Mouse (Mus musculus) megakaryocyte, embryonic 14.5 days (primary cell): ENCODE data around the gene Nr1h3. TPM values are rescaled to one million over a fixed set of nuclear protein-coding genes. Genes with fewer than 3 reads are reported as not detected.

ENCODE experiments used
- H3K27me3 ChIP-seq: replicated peaks from 2 replicates; pipeline ENCODE3; 2012; ENCODE audit warnings: inconsistent platforms
- H3K36me3 ChIP-seq: replicated peaks from 2 replicates; pipeline ENCODE3; 2012; ENCODE audit warnings: low read length, inconsistent platforms, mixed read lengths
- H3K4me1 ChIP-seq: 2 replicates; pipeline ENCODE4 v1.6.1; 2012; ENCODE audit warnings: inconsistent platforms
- H3K4me3 ChIP-seq: replicated peaks from 2 replicates; pipeline ENCODE3; 2012; ENCODE audit warnings: moderate library complexity, mild to moderate bottlenecking, inconsistent platforms
- H3K9me3 ChIP-seq: 2 replicates; pipeline ENCODE4 v1.6.1; 2012; ENCODE audit warnings: inconsistent platforms
- FLI1 ChIP-seq: IDR thresholded peaks from 2 replicates; pipeline ENCODE4 v1.6.1; 2012; ENCODE audit warnings: low read length, inconsistent platforms, mixed read lengths
- GATA1 ChIP-seq: IDR thresholded peaks from 3 replicates; pipeline ENCODE4 v1.6.1; 2012; ENCODE audit warnings: mixed read lengths, low read length, inconsistent platforms, borderline replicate concordance
- polyA plus RNA-seq: library from polyadenylated mRNA; stranded (reverse); fragments of >175 nt; gene quantifications from 2 replicates; pipeline ENCODE4 v1.2.3, GENCODE M21; 2012; ENCODE audit warnings: low replicate concordance; ENCODE audit not compliant: insufficient read depth

Gene Nr1h3
- polyA plus RNA-seq, 1 experiment: 7.4 TPM

GRCm38 (mm10) chr2:91223614-91224013 is 21.0 kb upstream of the Nr1h3 start:
- no peak for TF ChIP-seq GATA1
- no peak for TF ChIP-seq FLI1
- H3K36me3 ChIP-seq: peaks cover under 1% of the 10 kb centered on the region
- no peak overlapping the region for H3K4me3 ChIP-seq
- no peaks in the 10 kb centered on the region for H3K9me3 ChIP-seq
- no peaks in the 10 kb centered on the region for H3K4me1 ChIP-seq
- no peaks in the 10 kb centered on the region for H3K27me3 ChIP-seq

- no peaks in the 10 kb centered on the region for H3K9me3 ChIP-seq
- no peaks in the 10 kb centered on the region for H3K27me3 ChIP-seq
- H3K4me1 ChIP-seq: no peaks in the 10 kb centered on the region
- TF ChIP-seq FLI1: no peak
- no peak for TF ChIP-seq GATA1
- H3K36me3 ChIP-seq: peaks cover 32% of the 10 kb centered on the region
- H3K4me3 ChIP-seq: no peak overlapping the region
These were observed 17.9 kb upstream of the Nr1h3 start for GRCm38 (mm10) chr2:91220501-91220900.

GRCm38 (mm10) chr2:91217032-91217431 is 14.4 kb upstream of the Nr1h3 start:
- peaks cover 63% of the 10 kb centered on the region for H3K36me3 ChIP-seq

GRCm38 (mm10) chr2:91213311-91213710 is 10.7 kb upstream of the Nr1h3 start:
- Histone ChIP-seq H3K4me1 (no peaks in the 10 kb centered on the region), H3K36me3 (peaks cover 94% of the 10 kb centered on the region), H3K27me3 (no peaks in the 10 kb centered on the region), H3K9me3 (no peaks in the 10 kb centered on the region), H3K4me3 (no peak overlapping the region)
- TF ChIP-seq FLI1: no peak
- no peak for TF ChIP-seq GATA1

More at GRCm38 (mm10) chr2:91217032-91217431, 14.4 kb upstream of the Nr1h3 start:
- TF ChIP-seq GATA1 (no peak), FLI1 (no peak)
- H3K4me1 ChIP-seq: no peaks in the 10 kb centered on the region
- H3K9me3 ChIP-seq: no peaks in the 10 kb centered on the region
- no peak overlapping the region for H3K4me3 ChIP-seq
- H3K27me3 ChIP-seq: no peaks in the 10 kb centered on the region

GRCm38 (mm10) chr2:91206254-91206775 is 3.7 kb upstream of the Nr1h3 start:
- Histone ChIP-seq H3K9me3 (no peaks in the 10 kb centered on the region), H3K4me3 (no peak overlapping the region), H3K36me3 (peaks cover 72% of the 10 kb centered on the region), H3K4me1 (peaks cover 37% of the 10 kb centered on the region), H3K27me3 (no peaks in the 10 kb centered on the region)
- no peak for TF ChIP-seq GATA1
- no peak for TF ChIP-seq FLI1

- no peak for TF ChIP-seq FLI1
- no peak for TF ChIP-seq GATA1
- Histone ChIP-seq H3K9me3 (no peaks in the 10 kb centered on the region), H3K4me1 (peaks cover 37% of the 10 kb centered on the region), H3K36me3 (peaks cover 42% of the 10 kb centered on the region), H3K4me3 (peak overlapping the region; percentile 95), H3K27me3 (no peaks in the 10 kb centered on the region)
These were observed 480 bp upstream of the Nr1h3 start for GRCm38 (mm10) chr2:91202972-91203656.

- Histone ChIP-seq H3K36me3 (no peaks in the 10 kb centered on the region), H3K27me3 (peaks cover 1% of the 10 kb centered on the region), H3K4me1 (peaks cover 53% of the 10 kb centered on the region), H3K9me3 (no peaks in the 10 kb centered on the region), H3K4me3 (no peak overlapping the region)
- TF ChIP-seq FLI1 (no peak), GATA1 (no peak)
These were observed 3.7 kb downstream of the Nr1h3 start for GRCm38 (mm10) chr2:91198888-91199287.

GRCm38 (mm10) chr2:91196577-91197001 is 6.0 kb downstream of the Nr1h3 start:
- Histone ChIP-seq H3K4me3 (no peak overlapping the region), H3K36me3 (no peaks in the 10 kb centered on the region)
- no peak for TF ChIP-seq FLI1
- no peak for TF ChIP-seq GATA1

GRCm38 (mm10) chr2:91194624-91195332 is 7.9 kb downstream of the Nr1h3 start:
- Histone ChIP-seq H3K36me3 (no peaks in the 10 kb centered on the region), H3K9me3 (no peaks in the 10 kb centered on the region), H3K4me3 (peak overlapping the region; percentile 81), H3K27me3 (peaks cover 6% of the 10 kb centered on the region), H3K4me1 (peaks cover 54% of the 10 kb centered on the region)
- no peak for TF ChIP-seq FLI1
- no peak for TF ChIP-seq GATA1

More at GRCm38 (mm10) chr2:91196577-91197001, 6.0 kb downstream of the Nr1h3 start:
- Histone ChIP-seq H3K4me1 (peaks cover 47% of the 10 kb centered on the region), H3K9me3 (no peaks in the 10 kb centered on the region), H3K27me3 (peaks cover 6% of the 10 kb centered on the region)

- no peak for TF ChIP-seq GATA1
- TF ChIP-seq FLI1: no peak
These were observed 12.1 kb downstream of the Nr1h3 start for GRCm38 (mm10) chr2:91190501-91190900.

More at GRCm38 (mm10) chr2:91190501-91190900, 12.1 kb downstream of the Nr1h3 start:
- Histone ChIP-seq H3K9me3 (no peaks in the 10 kb centered on the region), H3K27me3 (peaks cover 5% of the 10 kb centered on the region), H3K4me1 (peaks cover 68% of the 10 kb centered on the region), H3K36me3 (no peaks in the 10 kb centered on the region), H3K4me3 (no peak overlapping the region)
